Mouse (Mus musculus): ENCODE results near the gene Pak1ip1. TPM values are rescaled to one million over a fixed set of nuclear protein-coding genes. Genes with fewer than 3 reads are reported as not detected.

The Pak1ip1 gene
- polyA plus RNA-seq, 1 experiment from 2014 or later: 61.4 TPM

DNA sequence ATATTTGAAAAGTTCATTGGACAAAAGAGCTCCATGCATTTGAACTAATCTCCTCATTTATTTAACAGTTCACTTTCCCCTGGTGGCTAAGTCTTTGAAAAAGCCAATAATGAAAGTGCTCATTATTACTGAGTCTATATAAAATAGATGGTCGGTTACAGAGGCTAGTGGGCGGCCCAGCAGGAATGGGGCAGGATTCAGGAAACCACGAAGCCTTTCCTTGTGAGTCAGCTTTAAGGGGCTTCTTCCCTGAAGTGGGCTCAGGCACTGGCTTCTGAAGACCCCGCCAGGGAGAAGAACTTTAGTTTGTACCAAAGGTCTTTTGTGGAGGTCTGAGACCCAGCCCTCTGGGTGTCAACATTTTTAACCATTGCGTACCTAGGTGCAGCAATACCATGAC lies 51.1 kb downstream of the Pak1ip1 start:
- ATAC-seq (replicated peaks): no peak
- Histone ChIP-seq H3K4me1 (no peaks in the 10 kb centered on the region), H3K9me3 (no peaks in the 10 kb centered on the region), H3K27ac (no peak overlapping the region), H3K9ac (no peak overlapping the region), H3K36me3 (replicated peaks) (no peaks in the 10 kb centered on the region), H3K4me2 (no peak overlapping the region), H3K4me3 (no peak overlapping the region), H3K27me3 (replicated peaks) (0 out of 2 replicates have a peak, but pooled peaks cover 4% of the 10 kb centered on the region)
- 26% methylated on average over 5 of the region's 5 CpGs for WGBS

Other genes starting within 250 kb of the Pak1ip1 start
- 3.6 and 3.7 TPM in 2 replicates for gene Gcnt2, start 141.3 kb upstream of the Pak1ip1 start, polyA plus RNA-seq (2015; fragmentation: Nextera tagmentation; extraction: Ambion mirVana)
- gene Tmem14c, start 15.3 kb downstream of the Pak1ip1 start, polyA plus RNA-seq (2015; fragmentation: Nextera tagmentation; extraction: Ambion mirVana): 107 and 110 TPM in 2 replicates
- gene Mak, start 78.7 kb downstream of the Pak1ip1 start, polyA plus RNA-seq (2015; fragmentation: Nextera tagmentation; extraction: Ambion mirVana): 1.8 and 2.2 TPM in 2 replicates
- gene Gcm2, start 110.0 kb downstream of the Pak1ip1 start, polyA plus RNA-seq (2015; fragmentation: Nextera tagmentation; extraction: Ambion mirVana): not detected in 2 replicates
- not detected in 2 replicates for gene Sycp2l, start 113.3 kb downstream of the Pak1ip1 start, polyA plus RNA-seq (2015; fragmentation: Nextera tagmentation; extraction: Ambion mirVana)
- 40.0 and 43.4 TPM in 2 replicates for gene Elovl2, start 219.4 kb downstream of the Pak1ip1 start, polyA plus RNA-seq (2015; fragmentation: Nextera tagmentation; extraction: Ambion mirVana)
- gene Smim13, start 248.8 kb downstream of the Pak1ip1 start, polyA plus RNA-seq (2015; fragmentation: Nextera tagmentation; extraction: Ambion mirVana): 24.9 and 25.3 TPM in 2 replicates

All from midbrain, embryonic 15.5 days (tissue).